Mouse (Mus musculus) megakaryocyte, embryonic 14.5 days (primary cell): ENCODE results near the gene Atg10.

Experiments
- FLI1 ChIP-seq: IDR thresholded peaks from 2 replicates; pipeline ENCODE4 v1.6.1; 2012; ENCODE audit warnings: low read length, inconsistent platforms, mixed read lengths
- GATA1 ChIP-seq: IDR thresholded peaks from 3 replicates; pipeline ENCODE4 v1.6.1; 2012; ENCODE audit warnings: mixed read lengths, low read length, inconsistent platforms, borderline replicate concordance

- TF ChIP-seq GATA1 = no peak
- no peak for TF ChIP-seq FLI1
Measured at GRCm38 (mm10) chr13:90925191-90925590, 298.6 kb downstream of the Atg10 start.
